Mouse (Mus musculus) embryonic fibroblast, embryonic 13.5 days (primary cell): Measurements from ENCODE around the gene B230118H07Rik.

Experiments
- CTCF ChIP-seq: IDR thresholded peaks from 2 replicates; pipeline ENCODE4 v1.5.1; 2011; ENCODE audit warnings: mild to moderate bottlenecking, control low read depth, low read length, moderate library complexity, borderline replicate concordance; ENCODE audit not compliant: insufficient read depth
- POLR2A ChIP-seq: IDR thresholded peaks from 2 replicates; pipeline ENCODE4 v1.6.1; 2011; ENCODE audit warnings: low read depth, mild to moderate bottlenecking, control low read depth, low read length, moderate library complexity

- TF ChIP-seq CTCF, result no peak
- no peak for TF ChIP-seq POLR2A
These were observed 3.7 kb upstream of the B230118H07Rik start for GRCm38 (mm10) chr2:101652921-101653597.
